Mouse (Mus musculus) CH12.LX (cell line): Measurements from ENCODE around the gene Pigx. TPM values are rescaled to one million over a fixed set of nuclear protein-coding genes. Genes with fewer than 3 reads are reported as not detected.

Experiments used
- DNase-seq: peaks from one replicate; pipeline ENCODE4 v3.0.0-alpha.2; 2013; ENCODE audit errors: extremely low read depth
- H3K27ac ChIP-seq: 2 replicates; pipeline ENCODE4 v1.5.1; 2012; ENCODE audit warnings: low read depth, mild to moderate bottlenecking, control low read depth, moderate library complexity; ENCODE audit not compliant: insufficient read depth
- H3K27me3 ChIP-seq: replicated peaks from 2 replicates; pipeline ENCODE3; 2012; ENCODE audit warnings: inconsistent platforms
- H3K36me3 ChIP-seq, 2 experiments: replicated peaks in 1 of 2; 2 replicates each; pipeline versions ENCODE3 to v1.6.1; 2012; ENCODE audit warnings: inconsistent platforms in 1 of 2, low read length in 1 of 2, mild to moderate bottlenecking in 1 of 2, mixed read lengths in 1 of 2, moderate library complexity in 1 of 2; ENCODE audit not compliant: control insufficient read depth in 1 of 2, insufficient read depth in 1 of 2
- H3K4me1 ChIP-seq, 2 experiments: 2 replicates each; pipeline ENCODE4 v1.6.1; 2012; ENCODE audit warnings: inconsistent platforms in 1 of 2, moderate library complexity in 1 of 2; ENCODE audit not compliant: insufficient read depth in 2 of 2, control insufficient read depth in 1 of 2
- H3K4me2 ChIP-seq: 2 replicates; pipeline ENCODE4 v1.6.1; 2012; ENCODE audit warnings: low read depth, mild to moderate bottlenecking, control low read depth; ENCODE audit not compliant: poor library complexity, insufficient read depth, severe bottlenecking
- H3K4me3 ChIP-seq, 3 experiments: fragments of 150-350 bp in 1 of 3; sonication (generic) in 1 of 3; replicated peaks in 1 of 3; 2 replicates each; pipeline versions ENCODE3 to v1.5.1; 2011 to 2012; ENCODE audit warnings: low read depth in 2 of 3, low read length in 2 of 3, mild to moderate bottlenecking in 2 of 3, moderate library complexity in 2 of 3, control low read depth in 1 of 3, improper control_type of control experiment in 1 of 3, inconsistent platforms in 1 of 3, mixed read lengths in 1 of 3; ENCODE audit not compliant: poor library complexity in 1 of 3
- H3K79me2 ChIP-seq: replicated peaks from 2 replicates; pipeline ENCODE4 v1.6.1; 2012; ENCODE audit warnings: mild to moderate bottlenecking, moderate library complexity; ENCODE audit not compliant: control insufficient read depth, poor library complexity, insufficient read depth, severe bottlenecking; ENCODE audit errors: extremely low read depth
- H3K9ac ChIP-seq: 2 replicates; pipeline ENCODE4 v1.6.1; 2012; ENCODE audit warnings: low read depth, mild to moderate bottlenecking, control low read depth, moderate library complexity; ENCODE audit not compliant: insufficient read depth
- H3K9me3 ChIP-seq: replicated peaks from 2 replicates; pipeline ENCODE3; 2012; ENCODE audit warnings: low read length, inconsistent platforms, mixed read lengths
- BHLHE40 ChIP-seq: IDR thresholded peaks from 2 replicates; pipeline ENCODE4 v1.6.1; 2011; ENCODE audit warnings: mild to moderate bottlenecking, low read depth, low read length, improper control_type of control experiment
- CTCF ChIP-seq, 2 experiments: IDR thresholded peaks in 1 of 2; conservative IDR thresholded peaks in 1 of 2; 2 replicates each; pipeline ENCODE4 v1.5.1; 2011 to 2012; ENCODE audit warnings: low read depth in 2 of 2, low read length in 2 of 2, improper control_type of control experiment in 1 of 2, inconsistent platforms in 1 of 2, mild to moderate bottlenecking in 1 of 2, moderate library complexity in 1 of 2
- ELF1 ChIP-seq: IDR thresholded peaks from 2 replicates; pipeline ENCODE4 v1.6.1; 2014; ENCODE audit warnings: low read depth, mild to moderate bottlenecking, inconsistent platforms, low read length, improper control_type of control experiment
- GABPA ChIP-seq: IDR thresholded peaks from 2 replicates; pipeline ENCODE4 v1.6.1; 2012; ENCODE audit warnings: low read depth, low read length, improper control_type of control experiment, inconsistent platforms; ENCODE audit not compliant: insufficient replicate concordance
- JUN ChIP-seq: IDR thresholded peaks from 2 replicates; pipeline ENCODE4 v1.6.1; 2011; ENCODE audit warnings: low read depth, mild to moderate bottlenecking, low read length, improper control_type of control experiment, moderate library complexity; ENCODE audit not compliant: insufficient read depth
- JUND ChIP-seq: conservative IDR thresholded peaks from 2 replicates; pipeline ENCODE4 v1.6.1; 2011; ENCODE audit warnings: low read depth, low read length, improper control_type of control experiment
- MYC ChIP-seq: IDR thresholded peaks from 2 replicates; pipeline ENCODE4 v1.6.1; 2011; ENCODE audit warnings: low read depth, mild to moderate bottlenecking, improper control_type of control experiment, low read length
- PAX5 ChIP-seq: IDR thresholded peaks from 2 replicates; pipeline ENCODE4 v1.6.1; 2012; ENCODE audit warnings: low read length, inconsistent platforms, mixed read lengths
- RAD21 ChIP-seq: IDR thresholded peaks from 2 replicates; pipeline ENCODE4 v1.6.1; 2011; ENCODE audit warnings: low read depth, mild to moderate bottlenecking, low read length, improper control_type of control experiment, moderate library complexity
- RCOR1 ChIP-seq: conservative IDR thresholded peaks from 2 replicates; pipeline ENCODE4 v1.6.1; 2012; ENCODE audit warnings: low read depth, mild to moderate bottlenecking, inconsistent platforms, low read length, improper control_type of control experiment
- SMC3 ChIP-seq: IDR thresholded peaks from 2 replicates; pipeline ENCODE4 v1.6.1; 2011; ENCODE audit warnings: low read depth, low read length, improper control_type of control experiment
- dilution Hi-C: fragments of 300-500 bp; cut with MboI; formaldehyde crosslinking; loops from 2 replicates; pipeline ENCODE4 v1.14.3; 2020; ENCODE audit warnings: low sequenced_read_pairs; ENCODE audit not compliant: extremely low pct_unique_long_range_greater_than_20kb, extremely low pct_ligation_motif_present
- in situ Hi-C: fragments of 300-500 bp; cut with MboI; formaldehyde crosslinking; loops from 3 replicates; pipeline ENCODE4 v1.14.3; 2019; ENCODE audit warnings: low sequenced_read_pairs, low pct_ligation_motif_present, low pct_unique_long_range_greater_than_20kb, mixed read lengths
- polyA plus RNA-seq: library from polyadenylated mRNA; unstranded; fragments of >175 nt; gene quantifications from 2 replicates; pipeline ENCODE4 v1.2.1, GENCODE M21; 2012; ENCODE audit warnings: low read depth; ENCODE audit not compliant: insufficient read length
- total RNA-seq, 2 experiments: library from RNA; depleted of rRNA; stranded (reverse); fragments of 300-350 nt in 1 of 2; fragments of >200 nt in 1 of 2; gene quantifications; 2 replicates each; pipeline ENCODE4 v1.2.3; 2012 to 2014

The Pigx gene
- total and polyA plus RNA-seq, 3 experiments, result 48.1 to 83.0 (median 48.1) TPM

DNA sequence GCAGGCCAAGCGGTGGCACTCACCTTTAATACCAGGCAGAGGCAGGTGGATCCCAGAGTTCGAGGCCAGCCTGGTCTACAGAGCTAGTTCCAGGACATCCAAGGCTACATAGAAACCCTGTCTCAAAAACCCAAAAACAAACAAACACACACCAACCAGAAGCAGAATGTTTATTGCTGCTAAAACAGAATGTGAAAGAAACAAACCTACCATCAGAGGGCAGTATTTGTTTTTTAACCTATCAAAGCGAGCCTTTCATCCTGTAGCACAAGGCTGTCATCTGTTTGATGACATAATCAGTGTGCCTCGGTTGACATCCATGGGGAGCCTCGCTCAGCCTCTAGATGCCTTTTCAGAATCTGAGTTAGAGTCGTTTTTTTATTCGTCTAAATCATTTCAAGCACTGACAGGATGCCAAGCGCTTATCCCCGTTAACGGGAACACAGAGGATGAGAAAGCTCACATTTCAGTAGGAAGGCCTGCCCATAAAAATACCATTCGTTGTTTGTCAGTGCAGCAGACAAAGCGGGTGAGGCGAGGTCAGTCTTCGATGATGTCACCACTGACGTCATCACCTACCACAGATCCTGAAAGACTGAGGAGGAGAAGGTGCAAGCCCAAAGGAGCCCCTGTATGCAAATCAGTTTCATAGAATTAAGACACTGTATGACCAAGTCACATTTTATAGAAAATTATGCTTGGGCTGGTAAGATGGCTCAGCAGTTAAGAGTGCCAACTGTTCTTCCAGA lies 11.6 kb upstream of the Pigx start:
- no peaks in the 10 kb centered on the region for H3K27me3 ChIP-seq
- H3K4me3 ChIP-seq, result no peak overlapping the region
- H3K36me3 ChIP-seq, result peaks cover 9 to 35% of the 10 kb centered on the region in 2 experiments
- in situ Hi-C loops, result loop anchor here (5.0 kb wide), 1 partner anchor 91 kb away; no protein-coding TSS in a partner anchor
- H3K9me3 ChIP-seq, result no peaks in the 10 kb centered on the region
- peak; percentile 49 for TF ChIP-seq SMC3
- TF ChIP-seq JUND, result peak; percentile 60; the same call in 1 of the 2 replicates
- TF ChIP-seq CTCF (conservative IDR thresholded peaks at IDR 0.05 in 1 of 2, IDR thresholded peaks at IDR 0.05 in 1 of 2; ENCODE audit: low read depth in 2 of 2, low read length in 2 of 2), result peak; percentile 6 to 62; a peak in 2 of 4 replicates
- peak; percentile 39; the same call in 1 of the 2 replicates for TF ChIP-seq MYC
- TF ChIP-seq RCOR1, result no peak
- no peak for TF ChIP-seq GABPA
- peak; percentile 75 for TF ChIP-seq JUN
- peak; percentile 33; the same call in 1 of the 2 replicates for TF ChIP-seq BHLHE40
- TF ChIP-seq RAD21, result peak; percentile 60
- H3K27ac ChIP-seq, result no peak overlapping the region
- no peak overlapping the region for H3K9ac ChIP-seq
- peak; percentile 71 for DNase-seq
- dilution Hi-C loops, result no loop called here
- H3K79me2 ChIP-seq, result no peaks in the 10 kb centered on the region
- H3K4me1 ChIP-seq, result peaks cover 4 to 50% of the 10 kb centered on the region in 2 experiments; a peak in 3 of 4 replicates
- H3K4me2 ChIP-seq, result no peak overlapping the region

DNA sequence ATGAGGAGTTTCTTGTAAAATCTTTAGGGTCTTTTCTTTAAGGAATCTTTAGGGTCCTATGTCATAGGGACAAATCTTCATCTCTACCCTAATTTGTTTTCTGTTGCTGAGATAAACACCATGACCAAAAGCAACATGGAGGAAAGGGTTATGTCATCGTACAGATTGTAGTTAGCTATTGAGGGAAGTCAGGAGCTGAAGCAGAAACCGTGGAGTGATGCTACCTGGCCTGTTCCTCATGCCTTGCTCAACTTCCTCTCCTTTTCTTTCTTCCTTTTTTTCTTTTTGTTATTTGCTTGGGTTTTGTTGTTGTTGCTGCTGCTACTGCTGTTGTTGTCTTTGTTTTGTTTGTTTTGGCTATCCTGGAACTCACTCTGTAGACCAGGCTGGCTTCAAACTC lies 9.0 kb upstream of the Pigx start:
- H3K27ac ChIP-seq, result no peak overlapping the region
- H3K9ac ChIP-seq, result no peak overlapping the region
- dilution Hi-C loops, result no loop called here
- no peaks in the 10 kb centered on the region for H3K27me3 ChIP-seq
- no peak overlapping the region for H3K4me2 ChIP-seq
- TF ChIP-seq ELF1 (no peak), MYC (no peak)
- no peak for DNase-seq
- in situ Hi-C loops, result loop anchor here (10.0 kb wide), 1 partner anchor 356 kb away; no protein-coding TSS in a partner anchor
- peaks cover 2 to 28% of the 10 kb centered on the region in 2 experiments; a peak in 2 of 4 replicates for H3K4me1 ChIP-seq
- no peaks in the 10 kb centered on the region for H3K9me3 ChIP-seq
- H3K79me2 ChIP-seq, result no peaks in the 10 kb centered on the region
- peaks cover 17 to 56% of the 10 kb centered on the region in 2 experiments for H3K36me3 ChIP-seq
- no peak overlapping the region for H3K4me3 ChIP-seq

DNA sequence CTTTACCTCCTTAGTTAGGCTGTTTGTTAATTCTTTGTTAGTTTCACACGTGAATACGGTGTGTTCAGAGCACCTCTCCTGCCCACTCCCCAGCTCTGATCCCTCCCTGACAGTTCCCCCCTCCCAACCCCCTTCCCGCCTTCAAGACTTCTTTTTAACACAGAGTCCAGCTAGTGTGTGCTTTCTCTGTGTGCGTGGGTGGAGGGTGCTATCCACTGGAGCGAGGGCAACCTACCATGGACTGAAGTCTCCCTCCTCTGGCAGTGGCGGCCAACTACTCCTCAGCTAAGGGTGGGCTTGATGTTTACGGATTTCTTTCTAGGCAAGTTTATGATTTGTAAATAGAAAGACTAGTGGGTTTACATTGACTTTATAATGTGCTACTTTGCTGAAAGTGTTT lies 8.6 kb upstream of the Pigx start:
- dilution Hi-C loops (no loop called here), in situ Hi-C loops (loop anchor here (10.0 kb wide), 1 partner anchor 357 kb away; no protein-coding TSS in a partner anchor)
- no peak overlapping the region for H3K4me2 ChIP-seq
- peaks cover 2 to 24% of the 10 kb centered on the region in 2 experiments; a peak in 2 of 4 replicates for H3K4me1 ChIP-seq
- H3K4me3 ChIP-seq, result no peak overlapping the region
- H3K27me3 ChIP-seq, result no peaks in the 10 kb centered on the region
- H3K9ac ChIP-seq, result no peak overlapping the region
- no peaks in the 10 kb centered on the region for H3K79me2 ChIP-seq
- DNase-seq, result no peak
- H3K27ac ChIP-seq, result no peak overlapping the region
- H3K9me3 ChIP-seq, result no peaks in the 10 kb centered on the region
- TF ChIP-seq CTCF (conservative IDR thresholded peaks at IDR 0.05 in 1 of 2, IDR thresholded peaks at IDR 0.05 in 1 of 2; ENCODE audit: low read depth in 2 of 2, low read length in 2 of 2) (peak in 1 of 2 experiments; percentile 31; a peak in 1 of 4 replicates), PAX5 (no peak), RAD21 (peak; percentile 30)
- peaks cover 18 to 60% of the 10 kb centered on the region in 2 experiments for H3K36me3 ChIP-seq
